In genomic region chr19:38608951-38609654, GRCm38 (mm10) we compare ENCODE assay signal across 26 mouse cellular contexts.
DNase-seq lines count a peak whose midpoint lies in the region; TF ChIP-seq lines count a peak whose summit lies in the region.
"Had no signal": no experiment of that assay in that cellular context is flagged by ENCODE, and none has a peak within 500 bp of the region (broad histone marks: within the 10 kb centered on the region; RNA-seq: fewer than 3 reads in every experiment).

No protein-coding gene starts in this region.

- no peaks in the 10 kb centered on the region for H3K9me3 ChIP-seq in forebrain, embryonic 10.5 days
- H3K9me3 ChIP-seq: forebrain, embryonic 12.5 days; hindbrain, embryonic 13.5 days; midbrain, embryonic 13.5 days had no signal

- peaks cover 18% of the 10 kb centered on the region for H3K4me1 ChIP-seq in embryonic fibroblast, embryonic 13.5 days (ENCODE audit: control insufficient read depth, insufficient read depth, low read length)
- H3K4me1 ChIP-seq in forebrain, embryonic 10.5 days, result peaks cover 3% of the 10 kb centered on the region; the same call in 1 of the 2 replicates

- no peaks in the 10 kb centered on the region for H3K36me3 ChIP-seq in forebrain, embryonic 10.5 days (replicated peaks)
- H3K36me3 ChIP-seq: forebrain, embryonic 12.5 days; hindbrain, embryonic 13.5 days; midbrain, embryonic 13.5 days had no signal

- H3K27me3 ChIP-seq in forebrain, embryonic 10.5 days (ENCODE audit: poor library complexity, severe bottlenecking), result no peaks in the 10 kb centered on the region
- H3K27me3 ChIP-seq: forebrain, embryonic 12.5 days; hindbrain, embryonic 13.5 days; midbrain, embryonic 13.5 days had no signal

- no peak overlapping the region for H3K4me3 ChIP-seq in embryonic fibroblast, embryonic 13.5 days (ENCODE audit: insufficient read depth, low read length)
- no peak overlapping the region for H3K4me3 ChIP-seq in forebrain, embryonic 10.5 days
- H3K4me3 ChIP-seq: forebrain, embryonic 12.5 days; hindbrain, embryonic 13.5 days; midbrain, embryonic 13.5 days had no signal

- peak overlapping the region; percentile 13; the same call in 1 of the 2 replicates for H3K27ac ChIP-seq in embryonic fibroblast, embryonic 13.5 days (ENCODE audit: insufficient read depth, low read length)
- no peak overlapping the region for H3K27ac ChIP-seq in forebrain, embryonic 10.5 days
- H3K27ac ChIP-seq: forebrain, embryonic 12.5 days; hindbrain, embryonic 13.5 days; liver, embryonic 14.5 days; macrophage; midbrain, embryonic 13.5 days had no signal

- WGBS in forebrain, embryonic 10.5 days, result 90% methylated on average over 8 of the region's 8 CpGs

- no peak for TF ChIP-seq CTCF in embryonic fibroblast, embryonic 13.5 days (IDR thresholded peaks at IDR 0.05; ENCODE audit: borderline replicate concordance, insufficient read depth, low read length)

- DNase-seq in gastrocnemius, postnatal 25 days, result peak; percentile 27
- no peak for DNase-seq in gastrocnemius, adult 18-20 months (ENCODE audit: low spot score)
- DNase-seq in 3134 (ENCODE audit: extremely low read depth, insufficient read length, low spot score), result peak; percentile 73
- peak; percentile 96 for DNase-seq in Muller cell, postnatal 12 days (ENCODE audit: inconsistent ontology term)
- DNase-seq in forebrain, embryonic 10.5 days (ENCODE audit: extremely low spot score, low spot score), result no peak
- no peak for DNase-seq in frontal cortex, adult 2 months (ENCODE audit: extremely low spot score in 1 of 2, low spot score in 1 of 2)
- DNase-seq in cerebellum, postnatal 25 days, result no peak
- DNase-seq: adrenal gland, postnatal 25 days; cerebellum, adult 8-10 months; cerebellum, postnatal 36 days; gastrocnemius, postnatal 10 days; heart, postnatal 4 days; kidney, postnatal 14 days; layer of hippocampus, adult 9-11 months; liver; lung, adult 2 months; lung, postnatal 10 days; right cerebral cortex, postnatal 14 days; thymus, adult 18-20 months; thymus, postnatal 25 days had no signal

- no peak for TF ChIP-seq POLR2A in embryonic fibroblast, embryonic 13.5 days (IDR thresholded peaks at IDR 0.05; ENCODE audit: low read depth, low read length)

Comparison
In these comparisons a context has a peak if more than half of its experiments do, and no peak if none do; other contexts are left out.
1. DNase-seq: peak in gastrocnemius, postnatal 25 days (single experiment), 3134 (single experiment) and Muller cell, postnatal 12 days (single experiment); none in gastrocnemius, adult 18-20 months (single experiment), forebrain, embryonic 10.5 days (single experiment), frontal cortex, adult 2 months (0 of 2) and cerebellum, postnatal 25 days (0 of 2).